Mouse (Mus musculus) heart, postnatal 0 days (tissue): ENCODE results near the gene Hoxd4. TPM values are rescaled to one million over a fixed set of nuclear protein-coding genes. Genes with fewer than 3 reads are reported as not detected.

Experiments used
- ATAC-seq: fragments of 200-750 bp; cut with Nextera tagmentation; 2 replicates; pipeline ENCODE4 v1.8.0; 2017; ENCODE audit warnings: low read depth, moderate number of reproducible peaks, moderate library complexity; ENCODE audit not compliant: insufficient read depth
- DNase-seq: peaks from one replicate; pipeline ENCODE4 v3.0.0-alpha.2; 2016; ENCODE audit warnings: low spot score
- H3K27ac ChIP-seq: fragments of 300-500 bp; sonication (generic); 2 replicates; pipeline ENCODE4 v1.5.1; 2014; ENCODE audit warnings: low read depth, mild to moderate bottlenecking
- H3K27me3 ChIP-seq: fragments of 300-500 bp; sonication (generic); 2 replicates; pipeline ENCODE4 v1.6.1; 2014; ENCODE audit warnings: low read length, mixed read lengths; ENCODE audit not compliant: control insufficient read depth, insufficient read depth
- H3K36me3 ChIP-seq: fragments of 300-500 bp; sonication (generic); replicated peaks from 2 replicates; pipeline ENCODE4 v1.6.1; 2014; ENCODE audit warnings: low read length, mixed read lengths; ENCODE audit not compliant: control insufficient read depth, insufficient read depth
- H3K4me1 ChIP-seq: fragments of 300-500 bp; sonication (generic); 2 replicates; pipeline ENCODE4 v1.6.1; 2014; ENCODE audit warnings: antibody characterized with exemption; ENCODE audit not compliant: control insufficient read depth, insufficient read depth
- H3K4me2 ChIP-seq: fragments of 300-500 bp; sonication (generic); 2 replicates; pipeline ENCODE4 v1.6.1; 2014; ENCODE audit warnings: low read depth, mild to moderate bottlenecking, low read length, moderate library complexity
- H3K4me3 ChIP-seq: fragments of 300-500 bp; sonication (generic); 2 replicates; pipeline ENCODE4 v1.5.1; 2014; ENCODE audit warnings: low read depth, low read length
- H3K9ac ChIP-seq: fragments of 300-500 bp; sonication (generic); replicated peaks from 2 replicates; pipeline ENCODE4 v1.6.1; 2014; ENCODE audit warnings: low read depth, low read length, mixed read lengths
- H3K9me3 ChIP-seq: fragments of 300-500 bp; sonication (generic); replicated peaks from 2 replicates; pipeline ENCODE4 v1.6.1; 2016; ENCODE audit warnings: low read length; ENCODE audit not compliant: control insufficient read depth
- CTCF ChIP-seq: IDR thresholded peaks from 2 replicates; pipeline ENCODE4 v1.5.1; 2016; ENCODE audit warnings: antibody characterized with exemption, control low read depth, low read depth
- EP300 ChIP-seq: IDR thresholded peaks from 2 replicates; pipeline ENCODE4 v1.6.1; 2016; ENCODE audit warnings: antibody characterized with exemption, low read depth
- WGBS: fragments of 180-500 bp; shearing (Covaris S2); extraction: QIAGEN DNeasy Blood & Tissue Kit; methylation state at CpG from one replicate; pipeline ENCODE4 v1.1.7; 2014; 5-methylcytosine and 5-hydroxymethylcytosine counted together
- polyA plus RNA-seq: library from polyadenylated mRNA; unstranded; fragments of >200 nt; fragmentation: Nextera tagmentation; extraction: Ambion mirVana; gene quantifications from 2 replicates; pipeline ENCODE4 v1.2.1, GENCODE M21; 2015
- total RNA-seq: library from RNA; depleted of rRNA; stranded (reverse); fragments of >200 nt; gene quantifications from 2 replicates; pipeline ENCODE4 v1.2.3, GENCODE M21; 2014; ENCODE audit warnings: low replicate concordance

Hoxd4 gene
- total and polyA plus RNA-seq, 2 experiments from 2014 or later = 0.05 TPM; not detected in 1

DNA sequence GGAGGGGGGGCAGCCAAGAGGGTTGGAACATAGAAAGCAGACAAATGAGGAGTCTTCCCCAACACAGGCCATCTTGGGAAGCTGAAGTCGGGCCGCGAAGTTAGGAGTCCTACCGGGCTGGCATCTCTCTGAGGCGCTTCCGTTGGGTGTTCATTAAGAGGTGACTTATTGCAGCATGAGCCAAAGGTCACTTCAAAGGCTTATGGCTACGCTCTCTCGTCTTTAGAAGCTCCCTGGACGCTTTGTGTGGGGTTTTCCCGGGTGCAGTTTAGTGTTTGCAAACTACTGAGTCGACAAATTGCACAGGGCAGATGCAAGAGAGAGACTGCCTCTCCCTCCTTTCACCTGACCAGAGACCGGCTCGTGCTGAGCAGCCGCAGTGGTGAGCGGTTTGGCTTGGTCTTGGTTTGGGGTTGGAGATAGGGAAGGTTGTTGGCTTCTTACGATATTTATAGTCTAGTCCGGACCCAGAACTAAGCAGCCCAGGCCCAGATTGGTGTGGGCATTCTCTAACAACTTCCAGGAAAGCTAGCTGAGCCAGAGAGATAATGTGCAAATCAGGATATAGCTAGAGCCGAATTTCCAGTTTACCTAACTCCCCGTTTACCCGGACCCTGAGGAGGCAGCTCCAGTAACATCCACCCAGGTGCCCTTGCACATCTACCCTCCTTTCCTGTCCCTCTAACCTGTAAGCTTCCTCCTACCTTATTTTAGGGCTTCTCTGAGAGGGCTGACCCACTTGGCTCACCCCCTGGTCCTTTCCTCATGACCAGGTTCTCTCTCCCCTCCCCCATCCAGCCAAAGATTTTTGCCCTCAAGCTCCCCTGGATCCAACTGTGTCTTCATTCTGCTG, 27.1 kb downstream of the Hoxd4 start:
- 3% methylated on average over 20 of the region's 20 CpGs for WGBS

DNA sequence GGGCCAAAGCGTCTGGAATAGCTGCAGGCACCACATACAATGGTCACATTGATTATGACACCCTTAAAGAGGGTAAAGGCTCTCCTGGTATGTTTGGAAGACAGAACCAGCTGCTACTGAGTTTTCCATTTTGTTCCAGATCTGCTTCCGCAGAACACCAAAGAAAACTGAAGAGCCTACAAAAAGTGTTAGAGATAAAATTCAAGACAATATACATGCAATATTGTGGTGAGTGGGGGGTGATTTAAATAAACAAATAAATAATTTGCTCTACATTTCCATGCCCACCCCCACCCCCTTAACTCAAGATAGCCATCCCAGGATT, 27.7 kb downstream of the Hoxd4 start:
- H3K9ac ChIP-seq = no peak overlapping the region
- H3K27ac ChIP-seq = no peak overlapping the region
- 9% methylated on average over 2 of the region's 2 CpGs for WGBS
- TF ChIP-seq EP300 = no peak
- no peak for TF ChIP-seq CTCF
- no peaks in the 10 kb centered on the region for H3K9me3 ChIP-seq
- H3K4me2 ChIP-seq = no peak overlapping the region
- peaks cover 99% of the 10 kb centered on the region for H3K27me3 ChIP-seq
- no peak for DNase-seq
- H3K4me1 ChIP-seq = no peaks in the 10 kb centered on the region
- ATAC-seq = no peak
- no peak overlapping the region for H3K4me3 ChIP-seq
- no peaks in the 10 kb centered on the region for H3K36me3 ChIP-seq

More for the DNA sequence above, 27.1 kb downstream of the Hoxd4 start:
- no peaks in the 10 kb centered on the region for H3K4me1 ChIP-seq
- no peaks in the 10 kb centered on the region for H3K36me3 ChIP-seq
- TF ChIP-seq CTCF = no peak
- no peak for TF ChIP-seq EP300
- H3K9ac ChIP-seq = no peak overlapping the region
- DNase-seq (no peak), ATAC-seq (no peak)
- no peak overlapping the region for H3K4me2 ChIP-seq
- no peak overlapping the region for H3K27ac ChIP-seq
- H3K4me3 ChIP-seq = no peak overlapping the region
- H3K9me3 ChIP-seq = no peaks in the 10 kb centered on the region
- peaks cover 99% of the 10 kb centered on the region for H3K27me3 ChIP-seq

DNA sequence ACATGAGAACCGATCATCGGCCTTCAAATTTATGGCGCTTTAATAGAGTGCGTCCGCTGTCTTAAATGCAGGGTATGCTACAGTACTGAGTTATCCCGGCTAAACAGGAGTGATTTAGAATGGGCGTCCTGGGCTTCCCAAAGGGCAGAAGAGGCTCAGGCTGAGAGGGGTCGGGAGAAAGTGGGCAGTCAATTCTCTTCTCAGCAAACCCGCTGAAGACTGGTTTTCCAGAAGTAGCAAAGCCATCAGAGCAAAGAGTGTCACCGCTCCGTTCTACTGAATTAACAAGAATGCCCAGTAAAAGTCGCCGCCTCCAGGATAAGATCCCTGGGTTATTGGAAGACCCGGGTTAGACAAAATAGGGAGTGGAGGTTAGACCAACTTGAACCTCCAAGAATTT, 28.1 kb downstream of the Hoxd4 start:
- Histone ChIP-seq H3K27me3 (peaks cover 99% of the 10 kb centered on the region), H3K9ac (no peak overlapping the region), H3K4me3 (no peak overlapping the region), H3K9me3 (no peaks in the 10 kb centered on the region), H3K4me1 (no peaks in the 10 kb centered on the region), H3K4me2 (no peak overlapping the region), H3K36me3 (no peaks in the 10 kb centered on the region), H3K27ac (no peak overlapping the region)
- ATAC-seq (no peak), DNase-seq (no peak)
- 6% methylated on average over 14 of the region's 14 CpGs for WGBS
- TF ChIP-seq EP300 = no peak
- TF ChIP-seq CTCF = no peak

DNA sequence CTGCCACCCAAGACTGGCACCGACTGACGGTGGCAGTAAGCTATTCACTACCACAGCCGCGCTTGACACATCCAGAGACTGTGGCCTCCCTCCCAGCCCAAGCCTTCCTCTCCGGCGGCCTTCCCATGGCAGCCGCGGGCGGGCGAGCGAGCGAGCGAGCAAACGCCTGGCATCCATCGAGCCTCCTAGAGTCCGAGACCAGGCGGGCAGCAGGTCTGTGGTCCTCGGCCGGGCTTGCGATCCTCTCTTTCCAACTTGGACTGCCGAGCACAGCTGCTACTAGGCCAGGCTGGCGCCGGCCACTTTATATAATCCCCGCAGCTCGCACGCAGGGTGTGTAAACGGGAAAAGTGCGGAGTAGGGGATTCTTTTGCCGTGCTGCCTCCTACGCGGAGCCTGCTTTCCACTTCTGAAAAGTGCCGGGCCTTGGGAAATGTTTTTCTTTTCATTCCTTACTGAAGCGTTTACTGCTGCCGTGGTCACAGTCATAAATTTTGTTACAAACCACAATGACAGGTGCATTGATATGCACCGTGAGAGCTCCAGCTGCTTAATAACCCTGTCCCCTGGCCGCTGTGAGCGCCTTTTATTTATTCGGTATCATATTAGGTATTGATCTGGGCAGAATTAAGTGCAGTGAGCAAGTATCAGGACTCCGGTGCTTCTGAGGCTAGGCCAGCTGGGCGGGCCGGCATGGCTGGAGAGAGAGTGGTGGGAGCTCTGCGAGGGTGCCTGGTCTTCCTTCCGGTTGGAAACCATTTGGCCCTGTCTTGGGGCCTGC, 28.8 kb downstream of the Hoxd4 start:
- TF ChIP-seq CTCF (no peak), EP300 (no peak)
- Histone ChIP-seq H3K4me2 (no peak overlapping the region), H3K36me3 (no peaks in the 10 kb centered on the region), H3K27ac (no peak overlapping the region), H3K4me3 (no peak overlapping the region), H3K27me3 (peaks cover 99% of the 10 kb centered on the region), H3K9ac (no peak overlapping the region), H3K4me1 (no peaks in the 10 kb centered on the region), H3K9me3 (no peaks in the 10 kb centered on the region)
- ATAC-seq = no peak
- WGBS = 3% methylated on average over 43 of the region's 43 CpGs
- no peak for DNase-seq

DNA sequence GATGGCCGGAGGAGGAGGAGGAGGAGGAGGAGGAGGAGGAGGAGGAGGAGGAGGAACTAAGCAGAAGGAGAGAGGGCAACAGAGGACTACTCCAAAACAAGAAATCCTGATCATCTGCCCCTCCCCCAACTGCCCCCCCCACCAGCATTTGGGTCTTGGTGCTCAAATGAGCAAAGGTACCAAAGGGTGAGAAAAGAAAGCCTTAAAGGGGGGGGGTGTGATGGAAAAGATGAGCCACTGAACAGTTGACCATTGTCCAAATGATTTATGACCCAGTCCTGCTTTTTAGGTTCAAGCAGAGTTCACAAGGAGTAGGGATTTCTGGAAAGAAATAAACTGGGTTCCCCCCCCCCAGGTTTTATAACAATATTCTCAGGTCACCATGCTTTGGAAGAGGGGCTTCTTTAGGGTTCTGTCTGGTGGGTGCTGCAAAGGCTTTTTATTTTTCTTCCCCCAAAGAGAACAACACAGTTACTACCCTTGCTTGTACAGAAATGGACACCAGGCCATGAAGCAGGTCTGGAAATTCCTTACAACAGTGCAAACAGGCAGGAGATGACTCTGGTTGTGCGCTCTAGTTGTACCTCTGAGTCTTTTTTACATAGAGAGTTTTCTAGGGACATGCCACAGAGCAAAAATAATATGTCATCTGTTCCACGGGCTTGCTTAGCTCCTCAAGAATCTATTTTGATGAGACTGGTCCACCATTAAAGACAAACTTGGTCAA, 29.7 kb downstream of the Hoxd4 start:
- H3K27me3 ChIP-seq = peaks cover 99% of the 10 kb centered on the region
- DNase-seq (no peak), ATAC-seq (no peak)
- no peak for TF ChIP-seq CTCF
- no peak for TF ChIP-seq EP300
- no peaks in the 10 kb centered on the region for H3K4me1 ChIP-seq
- H3K27ac ChIP-seq = no peak overlapping the region
- no peaks in the 10 kb centered on the region for H3K9me3 ChIP-seq
- WGBS = 52% methylated on average over 2 of the region's 3 CpGs
- no peaks in the 10 kb centered on the region for H3K36me3 ChIP-seq
- H3K9ac ChIP-seq = no peak overlapping the region
- H3K4me3 ChIP-seq = no peak overlapping the region
- no peak overlapping the region for H3K4me2 ChIP-seq
